Mouse (Mus musculus) kidney, postnatal 0 days (tissue): Measurements from ENCODE around the gene Ghdc. TPM values are rescaled to one million over a fixed set of nuclear protein-coding genes. Genes with fewer than 3 reads are reported as not detected.

Experiments used
- ATAC-seq: fragments of 200-750 bp; cut with Nextera tagmentation; replicated peaks from 2 replicates; pipeline ENCODE4 v1.8.0; 2017; ENCODE audit warnings: low read depth, moderate number of reproducible peaks, moderate TSS enrichment, moderate library complexity; ENCODE audit not compliant: low FRiP score
- DNase-seq: peaks from one replicate; pipeline ENCODE4 v3.0.0-alpha.2; 2016; ENCODE audit warnings: low spot score
- H3K27ac ChIP-seq: fragments of 300-500 bp; sonication (generic); 2 replicates; pipeline ENCODE4 v1.5.1; 2014; ENCODE audit warnings: mild to moderate bottlenecking
- H3K27me3 ChIP-seq: fragments of 300-500 bp; sonication (generic); 2 replicates; pipeline ENCODE4 v1.6.1; 2014; ENCODE audit warnings: low read length, mixed read lengths; ENCODE audit not compliant: insufficient read depth
- H3K36me3 ChIP-seq: fragments of 300-500 bp; sonication (generic); 2 replicates; pipeline ENCODE4 v1.6.1; 2014; ENCODE audit warnings: low read length, mixed read lengths; ENCODE audit not compliant: insufficient read depth
- H3K4me1 ChIP-seq: fragments of 300-500 bp; sonication (generic); replicated peaks from 2 replicates; pipeline ENCODE4 v1.6.1; 2014; ENCODE audit warnings: antibody characterized with exemption, low read length, mixed read lengths; ENCODE audit not compliant: insufficient read depth
- H3K4me2 ChIP-seq: fragments of 300-500 bp; sonication (generic); 2 replicates; pipeline ENCODE4 v1.6.1; 2014; ENCODE audit warnings: mild to moderate bottlenecking, low read length, moderate library complexity, mixed read lengths
- H3K4me3 ChIP-seq: fragments of 300-500 bp; sonication (generic); replicated peaks from 2 replicates; pipeline ENCODE4 v1.5.1; 2014; ENCODE audit warnings: low read depth, low read length
- H3K9ac ChIP-seq: fragments of 300-500 bp; sonication (generic); 2 replicates; pipeline ENCODE4 v1.6.1; 2014; ENCODE audit warnings: low read depth, low read length
- H3K9me3 ChIP-seq: fragments of 300-500 bp; sonication (generic); replicated peaks from 2 replicates; pipeline ENCODE4 v1.6.1; 2016; ENCODE audit warnings: low read length, inconsistent platforms, mixed read lengths
- CTCF ChIP-seq: IDR thresholded peaks from 2 replicates; pipeline ENCODE4 v1.5.1; 2016; ENCODE audit warnings: antibody characterized with exemption, low read depth, mild to moderate bottlenecking, moderate library complexity
- WGBS: fragments of 180-500 bp; shearing (Covaris S2); extraction: QIAGEN DNeasy Blood & Tissue Kit; methylation state at CpG from one replicate; pipeline ENCODE4 v1.1.7; 2014; 5-methylcytosine and 5-hydroxymethylcytosine counted together
- polyA plus RNA-seq: library from polyadenylated mRNA; unstranded; fragments of >200 nt; fragmentation: Nextera tagmentation; extraction: Ambion mirVana; gene quantifications from 2 replicates; pipeline ENCODE4 v1.2.1, GENCODE M21; 2015

Gene Ghdc
- polyA plus RNA-seq, 1 experiment from 2014 or later: 4.8 TPM

DNA sequence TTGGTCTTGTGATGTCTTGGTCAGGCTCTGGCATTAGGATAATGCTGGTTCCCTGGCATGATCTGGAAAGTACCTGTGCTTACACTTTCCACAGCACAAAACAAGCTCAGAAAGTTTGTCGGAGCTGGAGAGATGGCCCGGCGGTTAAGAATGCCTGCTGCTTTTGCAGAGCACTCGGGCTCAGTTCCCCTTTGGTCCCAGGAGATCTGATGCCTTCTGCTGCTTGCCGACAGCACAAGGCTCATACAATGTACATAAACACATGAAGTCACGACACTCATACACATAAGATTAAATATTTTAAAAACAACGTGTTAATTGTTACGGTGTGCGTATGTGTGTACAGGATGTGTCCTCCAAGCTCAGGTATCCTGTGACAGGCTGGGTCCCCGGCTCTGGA lies 5.2 kb upstream of the Ghdc start:
- Histone ChIP-seq H3K27ac (no peak overlapping the region), H3K4me1 (no peaks in the 10 kb centered on the region), H3K9me3 (no peaks in the 10 kb centered on the region), H3K4me2 (no peak overlapping the region), H3K27me3 (no peaks in the 10 kb centered on the region), H3K4me3 (no peak overlapping the region), H3K9ac (no peak overlapping the region), H3K36me3 (no peaks in the 10 kb centered on the region)
- 82% methylated on average over 10 of the region's 10 CpGs for WGBS
- DNase-seq: no peak
- no peak for TF ChIP-seq CTCF
- ATAC-seq: no peak

DNA sequence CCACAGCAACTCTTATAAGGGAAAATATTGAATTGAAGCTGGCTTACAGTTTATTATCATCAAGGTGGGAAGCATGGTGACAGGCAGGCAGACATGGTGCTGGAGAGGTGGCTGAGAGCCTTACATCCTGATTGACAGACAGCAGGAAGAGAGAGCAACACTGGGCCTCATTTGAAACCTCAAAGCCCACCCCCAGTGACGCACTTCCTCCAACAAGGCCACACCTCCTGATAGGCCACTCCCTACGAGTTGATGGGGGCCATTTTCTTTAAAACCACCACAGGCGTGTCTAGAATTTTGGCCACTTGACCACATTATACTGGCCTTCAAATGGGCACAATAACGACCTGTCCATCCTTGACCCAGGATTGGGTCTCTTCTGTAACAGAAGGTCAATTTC lies 3.5 kb upstream of the Ghdc start:
- no peak overlapping the region for H3K4me3 ChIP-seq
- no peak for ATAC-seq
- H3K4me2 ChIP-seq: no peak overlapping the region
- no peak for DNase-seq
- H3K36me3 ChIP-seq: no peaks in the 10 kb centered on the region
- H3K9ac ChIP-seq: no peak overlapping the region
- H3K27me3 ChIP-seq: no peaks in the 10 kb centered on the region
- H3K4me1 ChIP-seq: 0 out of 2 replicates have a peak, but pooled peaks cover 5% of the 10 kb centered on the region
- WGBS: 81% methylated on average over 4 of the region's 4 CpGs
- no peaks in the 10 kb centered on the region for H3K9me3 ChIP-seq
- no peak for TF ChIP-seq CTCF
- no peak overlapping the region for H3K27ac ChIP-seq

DNA sequence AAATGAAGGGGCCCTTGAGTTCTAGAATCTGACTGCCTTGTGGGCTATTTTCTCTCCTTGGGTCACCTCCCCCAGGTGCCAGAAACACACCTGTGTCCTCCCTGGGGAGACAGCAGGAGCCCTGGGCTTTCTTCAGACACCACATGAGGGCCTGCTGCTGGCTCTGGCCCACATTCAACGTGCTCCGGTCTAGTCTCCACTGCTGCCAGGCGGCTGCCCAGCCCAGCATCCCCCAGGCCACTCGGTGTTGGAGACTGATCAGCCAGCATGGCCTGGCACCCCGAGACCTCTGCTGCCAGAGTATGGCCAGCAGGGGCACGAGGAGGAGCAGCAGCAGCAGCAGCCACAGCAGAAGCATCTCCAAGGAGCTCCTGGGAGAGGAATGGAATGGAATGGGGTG lies 777 bp downstream of the Ghdc start:
- Histone ChIP-seq H3K36me3 (0 out of 2 replicates have a peak, but pooled peaks cover 4% of the 10 kb centered on the region), H3K4me3 (0 out of 2 replicates have a peak overlapping the region, but pooled peaks have one; percentile 73), H3K9me3 (no peaks in the 10 kb centered on the region), H3K9ac (0 out of 2 replicates have a peak overlapping the region, but pooled peaks have one; percentile 2), H3K27me3 (no peaks in the 10 kb centered on the region), H3K4me1 (0 out of 2 replicates have a peak, but pooled peaks cover 5% of the 10 kb centered on the region), H3K27ac (no peak overlapping the region), H3K4me2 (peak overlapping the region; percentile 64)
- DNase-seq (no peak), ATAC-seq (no peak)
- no peak for TF ChIP-seq CTCF
- 54% methylated on average over 6 of the region's 6 CpGs for WGBS

DNA sequence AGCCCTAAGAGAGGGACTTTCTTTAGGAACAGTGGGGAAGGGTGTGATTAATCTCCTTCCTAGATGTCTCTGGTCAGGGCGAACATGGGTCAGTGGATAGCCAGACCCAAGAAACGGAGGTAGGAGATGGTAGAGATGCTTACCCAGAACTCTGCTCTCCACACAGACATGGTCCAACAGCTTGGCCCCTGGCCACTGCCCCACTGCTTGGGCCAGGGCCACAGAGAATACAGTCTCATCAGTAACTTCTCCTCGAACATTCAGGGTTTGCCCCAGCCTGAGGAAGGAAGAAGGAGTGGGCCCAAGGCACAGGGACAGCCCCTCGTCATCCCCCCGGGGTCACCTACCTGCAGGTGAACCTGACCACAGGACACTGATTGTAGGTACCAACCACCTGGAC lies 2.9 kb downstream of the Ghdc start:
- Histone ChIP-seq H3K4me1 (0 out of 2 replicates have a peak, but pooled peaks cover 5% of the 10 kb centered on the region), H3K27ac (no peak overlapping the region), H3K4me2 (no peak overlapping the region), H3K27me3 (no peaks in the 10 kb centered on the region), H3K4me3 (no peak overlapping the region), H3K36me3 (0 out of 2 replicates have a peak, but pooled peaks cover 4% of the 10 kb centered on the region), H3K9me3 (no peaks in the 10 kb centered on the region), H3K9ac (no peak overlapping the region)
- WGBS: 89% methylated on average over 5 of the region's 5 CpGs
- ATAC-seq (no peak), DNase-seq (no peak)
- TF ChIP-seq CTCF: no peak

DNA sequence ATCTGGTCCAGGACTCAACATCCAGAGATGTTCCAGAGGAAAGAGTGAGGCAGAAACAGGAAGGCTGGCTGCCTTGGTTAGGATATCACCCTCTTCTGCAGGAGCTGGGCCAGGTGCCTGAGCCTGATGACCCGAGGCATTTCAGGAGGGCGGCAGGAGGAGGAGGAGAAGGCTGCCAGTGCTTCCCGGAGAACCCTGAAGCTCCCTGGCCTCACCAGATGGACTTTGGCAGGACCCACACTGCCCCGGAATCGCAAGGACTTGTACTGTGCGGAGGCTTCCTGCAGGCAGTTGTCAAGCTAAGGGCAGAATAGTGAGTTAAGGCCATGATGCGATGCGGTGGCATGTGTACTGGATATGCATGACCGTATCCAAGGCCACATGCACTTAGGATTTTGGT lies 4.0 kb downstream of the Ghdc start:
- no peaks in the 10 kb centered on the region for H3K27me3 ChIP-seq
- no peaks in the 10 kb centered on the region for H3K9me3 ChIP-seq
- no peak overlapping the region for H3K9ac ChIP-seq
- H3K4me1 ChIP-seq: 0 out of 2 replicates have a peak, but pooled peaks cover 5% of the 10 kb centered on the region
- ATAC-seq (no peak), DNase-seq (no peak)
- no peak for TF ChIP-seq CTCF
- no peak overlapping the region for H3K27ac ChIP-seq
- WGBS: 81% methylated on average over 9 of the region's 9 CpGs
- H3K4me3 ChIP-seq: no peak overlapping the region
- no peak overlapping the region for H3K4me2 ChIP-seq
- H3K36me3 ChIP-seq: 0 out of 2 replicates have a peak, but pooled peaks cover 4% of the 10 kb centered on the region

DNA sequence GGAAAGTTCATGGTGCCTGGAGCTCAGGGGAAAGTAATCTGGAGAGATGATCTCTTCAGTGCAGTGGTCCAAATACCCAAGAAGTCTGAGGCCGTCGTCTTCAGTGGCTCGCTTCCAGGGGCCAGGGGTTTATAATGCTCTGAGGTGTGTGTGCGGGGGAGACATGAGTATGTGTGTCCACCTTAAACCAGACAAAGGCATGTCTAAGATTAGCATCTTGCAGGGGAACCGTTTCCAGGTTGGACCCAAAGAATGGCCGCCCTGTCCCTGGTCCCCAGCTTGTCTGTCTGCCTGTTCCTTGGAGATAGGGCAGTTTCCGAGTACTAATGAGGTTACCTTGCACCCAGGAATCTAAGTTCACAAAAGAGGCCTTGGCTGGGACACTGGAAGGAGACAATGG lies 7.9 kb downstream of the Ghdc start, which contains the start of gene Hcrt:
Gene Hcrt, minus strand, starts transcription at position 101 of the 400 bp plus-strand sequence.
- H3K9me3 ChIP-seq: no peaks in the 10 kb centered on the region
- H3K27me3 ChIP-seq: peaks cover 8% of the 10 kb centered on the region
- H3K4me3 ChIP-seq: peak within 1 kb of the TSS; percentile 33
- H3K36me3 ChIP-seq: 0 out of 2 replicates have a peak, but pooled peaks cover 4% of the 10 kb centered on the region
- no peak within 1 kb of the TSS for H3K9ac ChIP-seq
- DNase-seq: no peak
- peaks cover 7% of the 10 kb centered on the region; the same call in 1 of the 2 replicates for H3K4me1 ChIP-seq
- H3K4me2 ChIP-seq: peak within 1 kb of the TSS; percentile 61
- H3K27ac ChIP-seq: no peak within 1 kb of the TSS
- no peak for TF ChIP-seq CTCF
- WGBS: 74% methylated on average over 7 of the region's 7 CpGs
- ATAC-seq: no peak
